Mouse (Mus musculus) liver, embryonic 14.5 days (tissue): ENCODE results near the gene Aatf. TPM values are rescaled to one million over a fixed set of nuclear protein-coding genes. Genes with fewer than 3 reads are reported as not detected.

Source experiments
- ATAC-seq: fragments of 200-750 bp; cut with Nextera tagmentation; 2 replicates; pipeline ENCODE4 v1.8.0; 2017; ENCODE audit warnings: moderate number of reproducible peaks, mild to moderate bottlenecking, moderate library complexity; ENCODE audit not compliant: insufficient read depth
- DNase-seq, 3 experiments: peaks; one replicate each; pipeline ENCODE4 v3.0.0-alpha.2; 2012 to 2013; ENCODE audit warnings: low read depth in 3 of 3, low spot score in 3 of 3
- H3K27ac ChIP-seq: fragments of 300-500 bp; sonication (generic); 2 replicates; pipeline ENCODE4 v1.5.1; 2014; ENCODE audit warnings: moderate library complexity, mild to moderate bottlenecking, control low read depth, inconsistent platforms
- H3K27me3 ChIP-seq: fragments of 300-500 bp; sonication (generic); 2 replicates; pipeline ENCODE4 v1.6.1; 2014; ENCODE audit warnings: mild to moderate bottlenecking, low read length, moderate library complexity; ENCODE audit not compliant: control insufficient read depth, insufficient read depth
- H3K36me3 ChIP-seq: fragments of 300-500 bp; sonication (generic); replicated peaks from 2 replicates; pipeline ENCODE4 v1.6.1; 2014; ENCODE audit warnings: low read depth; ENCODE audit not compliant: control insufficient read depth, insufficient read depth
- H3K4me1 ChIP-seq, 2 experiments: fragments of 200-500 bp in 1 of 2; fragments of 300-500 bp in 1 of 2; sonication (generic) in 1 of 2; replicated peaks; 2 replicates each; pipeline ENCODE4 v1.6.1; 2012 to 2014; ENCODE audit warnings: antibody characterized with exemption in 1 of 2, inconsistent platforms in 1 of 2, low read length in 1 of 2; ENCODE audit not compliant: control insufficient read depth in 2 of 2, insufficient read depth in 2 of 2
- H3K4me2 ChIP-seq: fragments of 300-500 bp; sonication (generic); 2 replicates; pipeline ENCODE4 v1.6.1; 2014; ENCODE audit warnings: low read depth, mild to moderate bottlenecking, control low read depth, moderate library complexity
- H3K4me3 ChIP-seq, 2 experiments: fragments of 200-500 bp in 1 of 2; fragments of 300-500 bp in 1 of 2; sonication (generic) in 1 of 2; 2 replicates each; pipeline ENCODE4 v1.5.1; 2012 to 2014; ENCODE audit warnings: low read depth in 2 of 2, low read length in 2 of 2, mild to moderate bottlenecking in 2 of 2, control low read depth in 1 of 2, inconsistent platforms in 1 of 2, moderate library complexity in 1 of 2; ENCODE audit not compliant: insufficient read depth in 1 of 2
- H3K9ac ChIP-seq: fragments of 300-500 bp; sonication (generic); replicated peaks from 2 replicates; pipeline ENCODE4 v1.6.1; 2014; ENCODE audit warnings: mild to moderate bottlenecking, control low read depth, moderate library complexity
- H3K9me3 ChIP-seq: fragments of 300-500 bp; sonication (generic); 2 replicates; pipeline ENCODE4 v1.6.1; 2016; ENCODE audit warnings: low read length, mixed read lengths; ENCODE audit not compliant: control insufficient read depth
- CTCF ChIP-seq: IDR thresholded peaks from 2 replicates; pipeline ENCODE4 v1.5.1; 2016; ENCODE audit warnings: antibody characterized with exemption, low read depth, control low read depth
- EP300 ChIP-seq: IDR thresholded peaks from 2 replicates; pipeline ENCODE4 v1.6.1; 2016; ENCODE audit warnings: antibody characterized with exemption, low read depth
- WGBS: fragments of 180-500 bp; shearing (Covaris S2); extraction: QIAGEN DNeasy Blood & Tissue Kit; methylation state at CpG from one replicate; pipeline ENCODE4 v1.1.7; 2014; ENCODE audit not compliant: insufficient replicate concordance; 5-methylcytosine and 5-hydroxymethylcytosine counted together
- polyA plus RNA-seq, 2 experiments: library from polyadenylated mRNA; depleted of rRNA in 1 of 2; stranded (reverse) in 1 of 2; unstranded in 1 of 2; fragments of >200 nt; fragmentation: Nextera tagmentation in 1 of 2; extraction: Ambion mirVana in 1 of 2; gene quantifications; 2 replicates each; pipeline versions ENCODE4 v1.2.1 to v1.2.3; 2012 to 2014

Gene Aatf
- polyA plus RNA-seq, 2 experiments, result 6.3 to 20.3 TPM

GRCm38 (mm10) chr11:84440402-84440801, 72.9 kb downstream of the Aatf start:
- TF ChIP-seq CTCF (no peak), EP300 (no peak)
- DNase-seq, result no peak
- Histone ChIP-seq H3K9ac (no peak overlapping the region), H3K4me3 (no peak overlapping the region), H3K9me3 (no peaks in the 10 kb centered on the region), H3K36me3 (peaks cover 3% of the 10 kb centered on the region), H3K4me1 (peaks cover 0 to 9% of the 10 kb centered on the region in 2 experiments; a peak in 2 of 4 replicates), H3K27ac (no peak overlapping the region), H3K27me3 (no peaks in the 10 kb centered on the region), H3K4me2 (no peak overlapping the region)
- no peak for ATAC-seq
- WGBS, result 84% methylated on average over 3 of the region's 3 CpGs

GRCm38 (mm10) chr11:84434879-84435278, 78.4 kb downstream of the Aatf start:
- no peak overlapping the region for H3K27ac ChIP-seq

DNA sequence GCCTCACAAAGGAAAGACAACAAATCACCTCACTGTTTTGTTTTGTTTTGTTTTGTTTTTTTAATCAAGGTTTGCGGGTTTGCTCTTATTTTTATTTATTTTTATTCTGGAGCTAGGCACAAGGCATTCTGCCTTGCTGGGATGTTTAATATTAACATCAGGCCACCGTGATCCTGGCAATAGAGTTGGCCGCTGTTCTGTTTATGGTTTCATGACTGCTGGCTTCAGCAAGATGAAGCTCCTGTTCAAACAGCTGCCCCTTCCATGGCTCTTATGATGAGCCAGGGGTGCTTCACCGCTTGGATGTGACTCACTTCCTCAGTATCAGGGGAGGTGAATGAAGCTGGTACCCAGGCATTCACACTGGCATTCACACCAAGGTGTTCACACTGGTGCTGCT, 83.0 kb downstream of the Aatf start:
- Histone ChIP-seq H3K27me3 (no peaks in the 10 kb centered on the region), H3K4me2 (no peak overlapping the region), H3K9ac (no peak overlapping the region), H3K27ac (no peak overlapping the region), H3K4me3 (no peak overlapping the region), H3K4me1 (0 out of 4 replicates have a peak, but pooled peaks cover 0 to 2% of the 10 kb centered on the region in 2 experiments), H3K9me3 (no peaks in the 10 kb centered on the region), H3K36me3 (peaks cover 4% of the 10 kb centered on the region)
- no peak for TF ChIP-seq EP300
- no peak for TF ChIP-seq CTCF
- DNase-seq (no peak), ATAC-seq (no peak)
- WGBS, result 78% methylated on average over 4 of the region's 4 CpGs

More at GRCm38 (mm10) chr11:84434879-84435278, 78.4 kb downstream of the Aatf start:
- ATAC-seq, result no peak
- Histone ChIP-seq H3K27me3 (no peaks in the 10 kb centered on the region), H3K9ac (no peak overlapping the region), H3K36me3 (peaks cover 4% of the 10 kb centered on the region), H3K4me1 (peaks cover 0 to 9% of the 10 kb centered on the region in 2 experiments; a peak in 2 of 4 replicates), H3K4me2 (no peak overlapping the region), H3K9me3 (no peaks in the 10 kb centered on the region), H3K4me3 (no peak overlapping the region)
- TF ChIP-seq EP300 (no peak), CTCF (peak; percentile 53)
- WGBS, result 72% methylated on average over 6 of the region's 6 CpGs
- DNase-seq, result no peak

- no peak for DNase-seq
Observed at GRCm38 (mm10) chr11:84429581-84429980, 83.7 kb downstream of the Aatf start.

GRCm38 (mm10) chr11:84426633-84426998, 86.7 kb downstream of the Aatf start:
- Histone ChIP-seq H3K27ac (no peak overlapping the region), H3K9me3 (no peaks in the 10 kb centered on the region), H3K9ac (no peak overlapping the region), H3K4me2 (no peak overlapping the region), H3K27me3 (no peaks in the 10 kb centered on the region), H3K4me3 (no peak overlapping the region), H3K4me1 (0 out of 4 replicates have a peak, but pooled peaks cover 0 to 2% of the 10 kb centered on the region in 2 experiments), H3K36me3 (peaks cover 4% of the 10 kb centered on the region)
- ATAC-seq (no peak), DNase-seq (no peak)
- TF ChIP-seq EP300 (no peak), CTCF (no peak)
- WGBS, result 76% methylated on average over 5 of the region's 5 CpGs

More at GRCm38 (mm10) chr11:84429581-84429980, 83.7 kb downstream of the Aatf start:
- no peak for ATAC-seq
- Histone ChIP-seq H3K4me2 (no peak overlapping the region), H3K9me3 (no peaks in the 10 kb centered on the region), H3K36me3 (peaks cover 4% of the 10 kb centered on the region), H3K9ac (no peak overlapping the region), H3K27ac (no peak overlapping the region), H3K27me3 (no peaks in the 10 kb centered on the region), H3K4me3 (no peak overlapping the region), H3K4me1 (0 out of 4 replicates have a peak, but pooled peaks cover 0 to 2% of the 10 kb centered on the region in 2 experiments)
- 76% methylated on average over 1 of the region's 1 CpGs for WGBS
- TF ChIP-seq CTCF (peak; percentile 80), EP300 (no peak)
